Mouse (Mus musculus): Measurements from ENCODE around the gene Hdhd3.

The Hdhd3 gene

GRCm38 (mm10) chr4:62475793-62476192 lies 27.5 kb downstream of the Hdhd3 start:
- 94% methylated on average over 6 of the region's 6 CpGs for WGBS

GRCm38 (mm10) chr4:62475131-62475530 lies 28.1 kb downstream of the Hdhd3 start:
- WGBS: 78% methylated on average over 2 of the region's 2 CpGs

- 64% methylated on average over 2 of the region's 2 CpGs for WGBS
Observed at GRCm38 (mm10) chr4:62472071-62472470, 31.2 kb downstream of the Hdhd3 start.

GRCm38 (mm10) chr4:62470598-62471051 lies 32.6 kb downstream of the Hdhd3 start, which contains the start of gene Wdr31:
Gene Wdr31 (minus strand): TSS chr4:62470896.
- under 1% methylated on average over 30 of the region's 30 CpGs for WGBS

GRCm38 (mm10) chr4:62468158-62468557 lies 35.1 kb downstream of the Hdhd3 start:
- WGBS: 94% methylated on average over 1 of the region's 1 CpGs

GRCm38 (mm10) chr4:62463124-62463523 lies 40.1 kb downstream of the Hdhd3 start:
- 84% methylated on average over 2 of the region's 2 CpGs for WGBS

- WGBS: 95% methylated on average over 8 of the region's 8 CpGs
Observed at GRCm38 (mm10) chr4:62460348-62460747, 42.9 kb downstream of the Hdhd3 start.

- WGBS: 43% methylated on average over 3 of the region's 3 CpGs
Observed at GRCm38 (mm10) chr4:62459081-62459480, 44.2 kb downstream of the Hdhd3 start.

- whole genome bisulfite sequencing: 56% methylated on average over 5 of the region's 5 CpGs
Observed at GRCm38 (mm10) chr4:62454995-62455394, 48.3 kb downstream of the Hdhd3 start.

Data from cerebral cortex, adult 2 months (tissue).